Comparison of ENCODE assay signal across 13 mouse cellular contexts in the genomic region with DNA sequence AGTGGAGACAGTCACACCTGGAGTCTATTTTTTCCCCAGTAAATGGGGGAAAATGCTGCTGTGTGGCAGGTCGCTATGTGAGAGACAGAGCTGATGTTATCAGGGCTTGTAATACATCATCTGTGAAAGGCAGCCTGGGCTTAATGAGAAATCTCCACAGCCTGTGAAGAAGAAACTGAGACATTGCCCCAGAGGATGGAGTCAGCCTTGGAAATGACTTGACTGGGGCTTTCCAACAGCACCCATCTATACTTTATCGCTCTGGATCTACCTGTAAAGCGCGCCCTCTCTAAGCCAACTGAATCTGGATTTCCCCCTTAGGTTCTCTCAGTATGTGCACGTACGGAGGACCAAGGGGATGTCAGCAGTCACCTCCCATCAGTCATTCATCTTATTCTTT.
"Had no signal": no experiment of that assay in that cellular context is flagged by ENCODE, and none has a peak within 500 bp of the region (broad histone marks: within the 10 kb centered on the region; RNA-seq: fewer than 3 reads in every experiment).

No protein-coding gene starts in this region.

- H3K9me3 ChIP-seq: limb, embryonic 12.5 days; liver, embryonic 13.5 days; lung, embryonic 15.5 days; megakaryocyte, embryonic 14.5 days had no signal

- H3K27ac ChIP-seq: kidney, postnatal 0 days; limb, embryonic 12.5 days; liver, embryonic 13.5 days; lung, embryonic 15.5 days; macrophage had no signal

- H3K4me2 ChIP-seq: limb, embryonic 12.5 days; liver, embryonic 13.5 days; lung, embryonic 15.5 days; midbrain, embryonic 11.5 days had no signal

- H3K36me3 ChIP-seq: limb, embryonic 12.5 days; liver, embryonic 13.5 days; lung, embryonic 15.5 days had no signal

- ATAC-seq: liver, postnatal 0 days had no signal

- H3K4me3 ChIP-seq: limb, embryonic 12.5 days; liver, embryonic 13.5 days; lung, embryonic 15.5 days had no signal

- H3K9ac ChIP-seq: limb, embryonic 12.5 days; liver, embryonic 13.5 days; liver, postnatal 0 days; lung, embryonic 15.5 days had no signal

- H3K27me3 ChIP-seq: limb, embryonic 12.5 days; liver, embryonic 13.5 days; lung, embryonic 15.5 days; megakaryocyte, embryonic 14.5 days had no signal

- DNase-seq: kidney, adult 9 months; kidney, postnatal 36 days; layer of hippocampus, adult 9-11 months; layer of hippocampus, postnatal 36 days; liver, embryonic 13.5 days; right cerebral cortex, postnatal 4 days had no signal
